Comparison of ENCODE assay signal across 18 mouse cellular contexts in the genomic region with DNA sequence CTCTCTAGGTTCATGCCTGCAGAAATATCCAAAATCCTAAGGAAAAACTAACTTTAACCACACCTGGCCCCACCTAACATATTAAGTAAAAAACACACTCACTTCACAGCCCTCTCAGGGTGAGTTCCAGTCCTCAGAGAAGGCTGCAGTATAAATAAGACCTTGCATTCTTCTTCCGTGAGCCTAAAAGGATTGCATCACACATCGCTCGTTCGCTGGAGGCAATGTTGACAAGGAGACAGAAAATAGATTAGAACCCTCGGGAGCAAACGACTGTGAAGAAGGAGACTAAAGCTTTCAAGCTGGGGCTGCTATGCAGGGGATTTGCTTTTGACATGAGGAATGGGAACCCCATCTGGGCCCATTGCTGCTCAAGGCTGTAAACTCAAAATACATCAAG. TPM values are rescaled to one million over a fixed set of nuclear protein-coding genes. Genes with fewer than 3 reads are reported as not detected.
DNase-seq lines count a peak whose midpoint lies in the region; ATAC-seq lines count a peak whose summit lies in the region.
"Had no signal": no experiment of that assay in that cellular context is flagged by ENCODE, and none has a peak within 500 bp of the region (broad histone marks: within the 10 kb centered on the region; RNA-seq: fewer than 3 reads in every experiment).

No protein-coding gene starts in this region.

- DNase-seq in adrenal gland, adult (ENCODE audit: inconsistent age in 2 of 2, low spot score in 1 of 2), result peak; percentile 51 to 80
- no peak for DNase-seq in adrenal gland, adult 18-20 months (ENCODE audit: low spot score in 2 of 2)
- no peak for DNase-seq in limb, embryonic 10.5 days (ENCODE audit: low spot score)
- no peak for DNase-seq in neural tube, embryonic 10.5 days (ENCODE audit: extremely low spot score, low spot score)
- DNase-seq in urinary bladder, postnatal 14 days (ENCODE audit: low spot score), result no peak
- DNase-seq: cerebellum, adult 9-11 months; gastrocnemius, postnatal 14 days; kidney, adult 9 months; right cerebral cortex, postnatal 14 days; thymus, postnatal 36 days had no signal

- no peak overlapping the region for H3K4me2 ChIP-seq in limb, embryonic 13.5 days (replicated peaks)
- H3K4me2 ChIP-seq in neural tube, embryonic 13.5 days, result no peak overlapping the region
- no peak overlapping the region for H3K4me2 ChIP-seq in kidney, embryonic 15.5 days
- H3K4me2 ChIP-seq: forebrain, embryonic 13.5 days; limb, embryonic 15.5 days; midbrain, embryonic 12.5 days had no signal

- H3K27ac ChIP-seq in limb, embryonic 13.5 days, result no peak overlapping the region
- H3K27ac ChIP-seq in limb, embryonic 10.5 days, result no peak overlapping the region
- peak overlapping the region; percentile 54 for H3K27ac ChIP-seq in neural tube, embryonic 13.5 days (replicated peaks)
- H3K27ac ChIP-seq in kidney, embryonic 15.5 days, result no peak overlapping the region
- H3K27ac ChIP-seq: forebrain, embryonic 13.5 days; limb, embryonic 15.5 days; midbrain, embryonic 12.5 days had no signal

- H3K27me3 ChIP-seq in limb, embryonic 13.5 days, result no peaks in the 10 kb centered on the region
- no peaks in the 10 kb centered on the region for H3K27me3 ChIP-seq in limb, embryonic 10.5 days (ENCODE audit: low read depth, poor library complexity, severe bottlenecking)
- no peaks in the 10 kb centered on the region for H3K27me3 ChIP-seq in neural tube, embryonic 13.5 days
- H3K27me3 ChIP-seq in kidney, embryonic 15.5 days, result no peaks in the 10 kb centered on the region
- H3K27me3 ChIP-seq: forebrain, embryonic 13.5 days; limb, embryonic 15.5 days; midbrain, embryonic 12.5 days had no signal

- H3K36me3 ChIP-seq in limb, embryonic 13.5 days, result no peaks in the 10 kb centered on the region
- H3K36me3 ChIP-seq in limb, embryonic 10.5 days, result no peaks in the 10 kb centered on the region
- no peaks in the 10 kb centered on the region for H3K36me3 ChIP-seq in neural tube, embryonic 13.5 days
- H3K36me3 ChIP-seq in kidney, embryonic 15.5 days, result no peaks in the 10 kb centered on the region
- H3K36me3 ChIP-seq: G1E; limb, embryonic 15.5 days; midbrain, embryonic 12.5 days had no signal

- H3K4me1 ChIP-seq in limb, embryonic 13.5 days, result peaks cover 41% of the 10 kb centered on the region
- peaks cover 29% of the 10 kb centered on the region for H3K4me1 ChIP-seq in limb, embryonic 10.5 days
- H3K4me1 ChIP-seq in neural tube, embryonic 13.5 days (replicated peaks), result peaks cover 42% of the 10 kb centered on the region
- peaks cover 15% of the 10 kb centered on the region for H3K4me1 ChIP-seq in kidney, embryonic 15.5 days

- WGBS in limb, embryonic 13.5 days, result 28% methylated on average over 6 of the region's 6 CpGs
- WGBS in limb, embryonic 10.5 days, result 49% methylated on average over 6 of the region's 6 CpGs
- 25% methylated on average over 6 of the region's 6 CpGs for WGBS in neural tube, embryonic 13.5 days
- WGBS in kidney, embryonic 15.5 days, result 33% methylated on average over 6 of the region's 6 CpGs

- H3K9ac ChIP-seq in limb, embryonic 13.5 days, result peak overlapping the region; percentile 25; the same call in 1 of the 2 replicates
- H3K9ac ChIP-seq in neural tube, embryonic 13.5 days, result no peak overlapping the region
- H3K9ac ChIP-seq in kidney, embryonic 15.5 days, result no peak overlapping the region
- H3K9ac ChIP-seq: forebrain, embryonic 13.5 days; limb, embryonic 15.5 days; midbrain, embryonic 12.5 days had no signal

- ATAC-seq in limb, embryonic 13.5 days (ENCODE audit: low FRiP score, low read depth), result no peak
- ATAC-seq in neural tube, embryonic 13.5 days (ENCODE audit: low read depth), result no peak
- no peak for ATAC-seq in kidney, embryonic 15.5 days (replicated peaks; ENCODE audit: low FRiP score)
- ATAC-seq: CD4-positive, CD25-positive, alpha-beta regulatory T cell, adult 4 months; forebrain, embryonic 13.5 days had no signal

- no peak overlapping the region for H3K4me3 ChIP-seq in limb, embryonic 13.5 days
- no peak overlapping the region for H3K4me3 ChIP-seq in limb, embryonic 10.5 days
- H3K4me3 ChIP-seq in neural tube, embryonic 13.5 days, result no peak overlapping the region
- no peak overlapping the region for H3K4me3 ChIP-seq in kidney, embryonic 15.5 days (replicated peaks)
- H3K4me3 ChIP-seq: forebrain, embryonic 13.5 days; limb, embryonic 15.5 days; midbrain, embryonic 12.5 days had no signal

- H3K9me3 ChIP-seq in limb, embryonic 13.5 days, result no peaks in the 10 kb centered on the region
- H3K9me3 ChIP-seq in limb, embryonic 10.5 days (replicated peaks), result no peaks in the 10 kb centered on the region
- no peaks in the 10 kb centered on the region for H3K9me3 ChIP-seq in neural tube, embryonic 13.5 days
- no peaks in the 10 kb centered on the region for H3K9me3 ChIP-seq in kidney, embryonic 15.5 days (replicated peaks)
- H3K9me3 ChIP-seq: G1E; limb, embryonic 15.5 days; midbrain, embryonic 12.5 days had no signal

RNA-seq across cellular contexts. Expression of a gene that starts 21.0 kb away (rescaled TPM):
- 10 to 100 TPM; 19.0 to 23.0 TPM for total RNA-seq in adrenal gland, adult 18-20 months (2021)
- polyA plus RNA-seq in limb, embryonic 13.5 days (2015; fragmentation: Nextera tagmentation; extraction: Ambion mirVana), result 30.4 and 37.7 TPM in 2 replicates
- 37.6 and 40.2 TPM in 2 replicates for polyA plus RNA-seq in limb, embryonic 10.5 days (2016; fragmentation: Nextera tagmentation; extraction: Ambion mirVana)
- 48.0 and 52.6 TPM in 2 replicates for polyA plus RNA-seq in neural tube, embryonic 13.5 days (2015; fragmentation: Nextera tagmentation; extraction: Ambion mirVana)
- polyA plus RNA-seq in kidney, embryonic 15.5 days (2015; fragmentation: Nextera tagmentation; extraction: Ambion mirVana), result 36.7 and 40.5 TPM in 2 replicates

RNA-seq across cellular contexts. Expression of a gene that starts 23.7 kb away (rescaled TPM):
- total RNA-seq in adrenal gland, adult 18-20 months (2021), result 100 to 1,000 TPM; 450 to 534 TPM
- 239 and 242 TPM in 2 replicates for polyA plus RNA-seq in limb, embryonic 13.5 days (2015; fragmentation: Nextera tagmentation; extraction: Ambion mirVana)
- 201 and 213 TPM in 2 replicates for polyA plus RNA-seq in limb, embryonic 10.5 days (2016; fragmentation: Nextera tagmentation; extraction: Ambion mirVana)
- polyA plus RNA-seq in neural tube, embryonic 13.5 days (2015; fragmentation: Nextera tagmentation; extraction: Ambion mirVana), result 405 and 454 TPM in 2 replicates
- polyA plus RNA-seq in kidney, embryonic 15.5 days (2015; fragmentation: Nextera tagmentation; extraction: Ambion mirVana), result 261 TPM in 2 replicates

RNA-seq across cellular contexts. Expression of a gene that starts 23.8 kb away (rescaled TPM):
- 10 to 100 TPM; 17.6 to 18.4 TPM for total RNA-seq in adrenal gland, adult 18-20 months (2021)
- polyA plus RNA-seq in limb, embryonic 13.5 days (2015; fragmentation: Nextera tagmentation; extraction: Ambion mirVana), result 38.3 and 41.4 TPM in 2 replicates
- polyA plus RNA-seq in limb, embryonic 10.5 days (2016; fragmentation: Nextera tagmentation; extraction: Ambion mirVana), result 69.5 and 73.2 TPM in 2 replicates
- 31.7 and 32.1 TPM in 2 replicates for polyA plus RNA-seq in neural tube, embryonic 13.5 days (2015; fragmentation: Nextera tagmentation; extraction: Ambion mirVana)
- 46.5 and 49.6 TPM in 2 replicates for polyA plus RNA-seq in kidney, embryonic 15.5 days (2015; fragmentation: Nextera tagmentation; extraction: Ambion mirVana)

Comparison
In these comparisons a context has a peak if more than half of its experiments do, and no peak if none do; other contexts are left out.
1. DNase-seq: peak in adrenal gland, adult (2 of 2); none in adrenal gland, adult 18-20 months (0 of 2), limb, embryonic 10.5 days (single experiment), neural tube, embryonic 10.5 days (single experiment) and urinary bladder, postnatal 14 days (single experiment).